Mouse (Mus musculus) megakaryocyte, embryonic 14.5 days (primary cell): ENCODE results near the gene Prlh.

Source experiments
- FLI1 ChIP-seq: IDR thresholded peaks from 2 replicates; pipeline ENCODE4 v1.6.1; 2012; ENCODE audit warnings: low read length, inconsistent platforms, mixed read lengths
- GATA1 ChIP-seq: IDR thresholded peaks from 3 replicates; pipeline ENCODE4 v1.6.1; 2012; ENCODE audit warnings: mixed read lengths, low read length, inconsistent platforms, borderline replicate concordance

- TF ChIP-seq GATA1 (no peak), FLI1 (no peak)
Measured at GRCm38 (mm10) chr1:90936990-90937389, 15.9 kb upstream of the Prlh start.
